Mouse (Mus musculus) spleen, adult 2 months (tissue): ENCODE measurements around the gene Npl. TPM values are rescaled to one million over a fixed set of nuclear protein-coding genes. Genes with fewer than 3 reads are reported as not detected.

ENCODE experiments used
- DNase-seq, 2 experiments: peaks; one replicate each; pipeline versions ENCODE4 v3.0.0 to v3.0.0-alpha.2; 2012 to 2021; ENCODE audit warnings: low spot score in 2 of 2, low read depth in 1 of 2
- H3K27ac ChIP-seq: fragments of 200-500 bp; 2 replicates; pipeline ENCODE4 v1.5.1; 2012; ENCODE audit warnings: low read length, inconsistent platforms; ENCODE audit not compliant: insufficient read depth
- H3K27me3 ChIP-seq: fragments of 200-500 bp; 2 replicates; pipeline ENCODE4 v1.6.1; 2012; ENCODE audit warnings: mild to moderate bottlenecking, moderate library complexity, low read length, inconsistent platforms; ENCODE audit not compliant: control insufficient read depth, insufficient read depth
- H3K36me3 ChIP-seq: fragments of 200-500 bp; 2 replicates; pipeline ENCODE4 v1.6.1; 2012; ENCODE audit warnings: mild to moderate bottlenecking, low read length, inconsistent platforms; ENCODE audit not compliant: control insufficient read depth, insufficient read depth
- H3K4me1 ChIP-seq: fragments of 200-500 bp; 2 replicates; pipeline ENCODE4 v1.6.1; 2011; ENCODE audit warnings: inconsistent platforms; ENCODE audit not compliant: control insufficient read depth, insufficient read depth, insufficient read length
- H3K4me3 ChIP-seq: fragments of 200-500 bp; 2 replicates; pipeline ENCODE4 v1.5.1; 2011; ENCODE audit warnings: mild to moderate bottlenecking, inconsistent platforms; ENCODE audit not compliant: insufficient read depth, insufficient read length; ENCODE audit errors: extremely low read depth
- CTCF ChIP-seq: fragments of 200-500 bp; IDR thresholded peaks from 2 replicates; pipeline ENCODE4 v1.5.1; 2011; ENCODE audit warnings: mild to moderate bottlenecking, inconsistent platforms; ENCODE audit not compliant: insufficient read depth, insufficient read length, insufficient replicate concordance; ENCODE audit errors: extremely low read depth
- POLR2A ChIP-seq: fragments of 200-500 bp; IDR thresholded peaks from 2 replicates; pipeline ENCODE4 v1.6.1; 2011; ENCODE audit warnings: low read depth, low read length, inconsistent platforms
- WGBS: fragments of 180-500 bp; shearing (Covaris S2); methylation state at CpG from one replicate; pipeline ENCODE4 v1.1.7; 2018; 5-methylcytosine and 5-hydroxymethylcytosine counted together
- polyA plus RNA-seq: library from polyadenylated mRNA; depleted of rRNA; stranded (reverse); fragments of >200 nt; gene quantifications from 2 replicates; pipeline ENCODE4 v1.2.3, GENCODE M21; 2012; rRNA removed

Npl gene
- polyA plus RNA-seq: 1.4 and 1.9 TPM in 2 replicates

DNA sequence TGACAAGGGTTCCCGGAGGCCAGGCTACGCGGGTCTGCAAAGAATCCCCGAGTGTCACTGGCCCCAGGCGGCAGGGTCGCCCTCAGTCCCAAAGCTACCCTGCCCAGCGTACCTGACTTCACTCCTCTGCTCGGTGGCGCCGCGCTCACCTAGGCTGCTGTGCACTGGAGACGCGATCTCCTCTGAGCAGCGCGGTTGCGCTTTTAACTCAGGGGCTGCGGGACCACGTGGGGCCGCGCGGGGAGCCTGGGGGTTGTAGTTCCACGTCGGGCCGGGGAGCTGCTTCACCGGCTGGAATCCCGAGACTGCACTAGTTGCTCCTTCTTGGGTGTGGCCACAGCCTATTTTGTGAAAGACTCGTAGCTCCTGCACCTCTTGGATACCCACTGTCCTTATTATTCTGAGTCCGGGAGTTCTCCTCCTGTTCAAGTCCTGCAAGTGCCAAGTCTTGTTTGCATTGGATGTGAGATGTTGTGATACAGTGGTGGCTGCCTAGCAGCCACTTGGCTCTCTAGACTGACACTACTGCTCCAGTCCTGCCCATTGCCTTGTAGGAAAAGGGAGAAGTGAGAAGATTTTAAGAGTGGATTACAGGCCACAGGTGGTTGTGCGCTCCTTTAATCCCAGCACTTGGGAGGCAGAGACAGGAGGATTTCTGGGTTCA lies at the start of gene Npl:
Gene Npl (minus strand): TSS at position 510 of the 664 bp plus-strand sequence.
- 7% methylated on average over 29 of the region's 29 CpGs for WGBS
- TF ChIP-seq CTCF (no peak), POLR2A (no peak)
- peaks cover 5% of the 10 kb centered on the region; the same call in 1 of the 2 replicates for H3K4me1 ChIP-seq
- peak in 1 of 2 experiments; percentile 48 for DNase-seq
- no peak within 1 kb of the TSS for H3K27ac ChIP-seq
- H3K27me3 ChIP-seq: 0 out of 2 replicates have a peak, but pooled peaks cover 6% of the 10 kb centered on the region
- no peaks in the 10 kb centered on the region for H3K36me3 ChIP-seq
- peak within 1 kb of the TSS; percentile 52 for H3K4me3 ChIP-seq

DNA sequence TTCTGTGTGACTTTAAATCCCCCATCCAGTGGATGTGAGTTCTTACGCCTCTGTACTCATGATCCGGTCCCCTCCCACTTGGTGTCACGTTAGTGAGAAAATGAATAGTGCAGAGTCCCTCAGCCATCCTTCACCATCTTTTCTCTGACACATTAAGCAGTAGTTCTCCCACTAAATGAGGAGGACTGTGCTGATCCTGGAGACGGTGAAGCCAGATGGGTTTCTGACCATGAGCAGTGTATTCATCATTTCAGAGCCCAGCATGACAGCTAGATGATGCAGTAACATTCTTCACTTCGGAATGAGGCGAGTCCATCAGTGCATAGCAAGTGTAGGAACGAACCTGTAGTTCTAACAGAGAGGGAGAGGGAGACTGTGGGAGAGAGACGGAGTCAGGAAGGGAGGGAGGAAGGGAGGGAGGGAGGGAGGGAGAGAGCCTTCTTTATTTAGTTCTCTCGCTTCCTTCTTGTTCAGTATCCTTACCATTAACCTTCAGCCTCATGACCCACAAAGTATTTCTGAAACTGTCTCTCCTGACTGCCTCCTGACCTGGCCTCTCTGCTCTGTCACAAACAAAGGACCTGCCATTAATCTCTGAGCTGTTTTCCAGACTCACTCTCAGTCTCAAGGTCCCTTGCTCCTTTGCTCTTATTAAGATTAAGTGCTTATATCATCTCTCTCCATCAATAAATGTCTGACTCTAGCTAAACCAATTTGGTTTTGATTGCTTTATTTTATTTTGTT lies 49.6 kb upstream of the Npl start:
- H3K4me3 ChIP-seq: no peak overlapping the region
- H3K36me3 ChIP-seq: no peaks in the 10 kb centered on the region
- H3K27me3 ChIP-seq: no peaks in the 10 kb centered on the region
- H3K4me1 ChIP-seq: peaks cover 3% of the 10 kb centered on the region; the same call in 1 of the 2 replicates
- 67% methylated on average over 9 of the region's 9 CpGs for WGBS
- DNase-seq: no peak
- TF ChIP-seq POLR2A (no peak), CTCF (no peak)
- H3K27ac ChIP-seq: no peak overlapping the region

- Histone ChIP-seq H3K27me3 (no peaks in the 10 kb centered on the region), H3K27ac (no peak overlapping the region), H3K36me3 (no peaks in the 10 kb centered on the region), H3K4me1 (peaks cover 3% of the 10 kb centered on the region; the same call in 1 of the 2 replicates), H3K4me3 (no peak overlapping the region)
- DNase-seq: no peak
- TF ChIP-seq POLR2A (no peak), CTCF (no peak)
- WGBS: 87% methylated on average over 2 of the region's 2 CpGs
Observed at GRCm38 (mm10) chr1:153598773-153599172, 48.9 kb upstream of the Npl start.

DNA sequence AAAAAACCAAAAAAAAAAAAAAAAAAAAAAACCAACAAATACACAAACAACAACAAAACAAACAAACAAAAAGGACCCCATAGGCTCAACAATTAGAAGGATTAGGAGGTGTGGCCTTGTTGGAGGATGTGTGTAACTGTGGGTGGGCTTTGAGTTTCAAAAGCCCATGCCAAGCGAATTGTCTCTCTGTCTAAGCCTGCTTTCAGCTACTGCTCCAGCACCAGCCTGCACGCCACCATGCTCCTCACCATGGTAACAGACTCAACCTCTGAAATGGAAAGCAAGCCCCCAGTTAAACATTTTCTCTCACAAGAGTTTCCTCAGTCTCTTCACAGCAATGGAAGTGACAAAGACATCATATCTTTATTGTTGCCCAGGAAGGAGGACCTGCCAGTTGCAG lies 43.8 kb upstream of the Npl start:
- 86% methylated on average over 2 of the region's 2 CpGs for WGBS
- TF ChIP-seq CTCF: no peak
- TF ChIP-seq POLR2A: no peak
- no peak for DNase-seq

DNA sequence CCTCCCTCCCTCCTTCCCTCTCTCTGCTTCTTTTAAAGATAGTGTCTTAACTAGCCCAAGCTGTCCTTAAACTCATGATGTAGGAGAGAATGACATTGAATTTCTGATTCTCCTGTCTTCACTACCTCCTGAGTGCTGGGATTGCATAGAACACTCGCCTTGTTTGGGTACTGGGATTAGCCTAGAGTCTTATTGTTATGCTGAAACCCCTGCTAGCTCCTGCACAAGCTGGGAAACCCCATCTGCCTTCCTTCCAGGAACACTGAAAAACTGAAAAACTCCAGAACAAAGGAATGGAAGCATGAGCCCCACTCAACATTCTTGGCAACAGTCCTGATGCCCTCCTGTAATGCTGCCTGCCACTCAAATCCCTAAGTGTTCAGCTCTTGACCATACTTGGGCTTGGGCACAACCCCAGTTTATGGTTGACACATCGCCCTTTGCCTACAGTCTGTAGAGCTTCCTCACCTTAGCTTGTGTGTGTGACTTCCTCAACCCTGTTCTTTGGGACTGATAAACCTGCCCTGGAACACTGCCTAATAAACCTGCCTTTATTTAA lies 40.4 kb upstream of the Npl start:
- WGBS: 89% methylated on average over 2 of the region's 2 CpGs

More for the DNA sequence above, 43.8 kb upstream of the Npl start:
- Histone ChIP-seq H3K4me1 (no peaks in the 10 kb centered on the region), H3K4me3 (no peak overlapping the region), H3K27ac (no peak overlapping the region), H3K27me3 (no peaks in the 10 kb centered on the region), H3K36me3 (no peaks in the 10 kb centered on the region)

DNA sequence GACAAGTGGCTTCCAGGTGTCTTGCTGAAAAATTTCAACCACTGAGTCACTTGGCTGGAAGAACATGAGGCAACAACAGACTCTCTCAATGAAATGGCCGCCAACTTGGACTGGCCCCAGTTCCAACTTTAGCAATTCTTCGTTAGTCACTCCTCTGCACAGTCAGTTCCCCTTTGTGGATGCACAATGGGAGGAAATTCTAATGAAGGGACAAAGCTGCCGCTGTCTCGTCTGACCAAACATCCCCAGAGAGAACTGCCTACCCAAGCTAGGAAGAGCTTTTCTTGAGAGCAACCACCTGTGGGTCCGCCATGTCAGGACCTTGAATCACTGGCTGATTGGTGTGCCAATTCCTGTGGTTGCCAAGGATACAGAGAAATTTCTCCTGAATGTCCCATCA lies 38.1 kb upstream of the Npl start:
- 44% methylated on average over 5 of the region's 5 CpGs for WGBS
- H3K4me3 ChIP-seq: no peak overlapping the region
- H3K27ac ChIP-seq: no peak overlapping the region
- H3K4me1 ChIP-seq: no peaks in the 10 kb centered on the region
- no peak for DNase-seq
- H3K27me3 ChIP-seq: no peaks in the 10 kb centered on the region
- no peaks in the 10 kb centered on the region for H3K36me3 ChIP-seq
- TF ChIP-seq CTCF (no peak), POLR2A (no peak)

More for the DNA sequence above, 40.4 kb upstream of the Npl start:
- no peaks in the 10 kb centered on the region for H3K4me1 ChIP-seq
- no peak for DNase-seq
- H3K27ac ChIP-seq: no peak overlapping the region
- no peaks in the 10 kb centered on the region for H3K27me3 ChIP-seq
- H3K36me3 ChIP-seq: no peaks in the 10 kb centered on the region
- TF ChIP-seq CTCF (no peak), POLR2A (no peak)
- H3K4me3 ChIP-seq: no peak overlapping the region
